Mouse (Mus musculus) cerebellum, postnatal 4 days (tissue): ENCODE data around the gene Cib1.

Experiments used
- DNase-seq, 2 experiments: peaks; one replicate each; pipeline ENCODE4 v3.0.0; 2022; ENCODE audit warnings: low spot score in 2 of 2, mixed read lengths in 1 of 2

Cib1 gene

GRCm38 (mm10) chr7:80201888-80202540 lies 30.6 kb downstream of the Cib1 start:
- peak in 1 of 2 experiments; percentile 44 for DNase-seq

- no peak for DNase-seq
Measured at GRCm38 (mm10) chr7:80200963-80201539, 31.6 kb downstream of the Cib1 start.

- DNase-seq: no peak
Measured at GRCm38 (mm10) chr7:80200588-80200945, 32.0 kb downstream of the Cib1 start.

GRCm38 (mm10) chr7:80199851-80200587 lies 32.6 kb downstream of the Cib1 start:
- no peak for DNase-seq

- no peak for DNase-seq
Measured at GRCm38 (mm10) chr7:80199286-80199685, 33.3 kb downstream of the Cib1 start.

GRCm38 (mm10) chr7:80198863-80199262 lies 33.8 kb downstream of the Cib1 start:
- no peak for DNase-seq

GRCm38 (mm10) chr7:80197941-80198778 lies 34.5 kb downstream of the Cib1 start:
- DNase-seq: peak; percentile 66 to 76

GRCm38 (mm10) chr7:80197371-80197770 lies 35.2 kb downstream of the Cib1 start:
- no peak for DNase-seq

- no peak for DNase-seq
Measured at GRCm38 (mm10) chr7:80195576-80196263, 36.9 kb downstream of the Cib1 start.

- no peak for DNase-seq
Measured at GRCm38 (mm10) chr7:80195146-80195545, 37.5 kb downstream of the Cib1 start.

GRCm38 (mm10) chr7:80193941-80194739 lies 38.5 kb downstream of the Cib1 start:
- DNase-seq: no peak

- peak; percentile 84 to 98 for DNase-seq
Measured at GRCm38 (mm10) chr7:80192226-80193061, 40.2 kb downstream of the Cib1 start.

- no peak for DNase-seq
Measured at GRCm38 (mm10) chr7:80191455-80191854, 41.2 kb downstream of the Cib1 start.

- no peak for DNase-seq
Measured at GRCm38 (mm10) chr7:80189147-80189933, 43.3 kb downstream of the Cib1 start.

GRCm38 (mm10) chr7:80188579-80189125 lies 44.0 kb downstream of the Cib1 start:
- DNase-seq: no peak

- no peak for DNase-seq
Measured at GRCm38 (mm10) chr7:80187501-80187900, 45.1 kb downstream of the Cib1 start.

- peak; percentile 82 to 90 for DNase-seq
Measured at GRCm38 (mm10) chr7:80186531-80187296, 45.9 kb downstream of the Cib1 start, which contains the start of gene Sema4b. Gene Sema4b (plus strand): TSS chr7:80186841.

- DNase-seq: no peak
Measured at GRCm38 (mm10) chr7:80186021-80186420, 46.6 kb downstream of the Cib1 start.
